Comparison of ENCODE assay signal across 8 mouse cellular contexts in genomic region chr5:144964872-144965638, GRCm38 (mm10). TPM values are rescaled to one million over a fixed set of nuclear protein-coding genes. Genes with fewer than 3 reads are reported as not detected.
DNase-seq lines count a peak whose midpoint lies in the region; ATAC-seq and TF ChIP-seq lines count a peak whose summit lies in the region.

No protein-coding gene starts in this region.

- H3K27me3 ChIP-seq in hindbrain, embryonic 15.5 days = peaks cover 4% of the 10 kb centered on the region; the same call in 1 of the 2 replicates

- H3K27ac ChIP-seq in hindbrain, embryonic 15.5 days (replicated peaks) = peak overlapping the region; percentile 91
- peak overlapping the region; percentile 80 for H3K27ac ChIP-seq in left cerebral cortex, adult 2 months

- WGBS in hindbrain, embryonic 15.5 days = 1% methylated on average over 22 of the region's 56 CpGs

- no peak for TF ChIP-seq CTCF in left cerebral cortex, adult 2 months (IDR thresholded peaks at IDR 0.05)

- H3K36me3 ChIP-seq in hindbrain, embryonic 15.5 days = no peaks in the 10 kb centered on the region

- H3K4me1 ChIP-seq in hindbrain, embryonic 15.5 days (replicated peaks) = peaks cover 44% of the 10 kb centered on the region

- ATAC-seq in hindbrain, embryonic 15.5 days (ENCODE audit: low FRiP score, low read depth) = peak; percentile 72
- peak; percentile 80 for ATAC-seq in megakaryocyte, adult 5-6 weeks (ENCODE audit: poor library complexity, severe bottlenecking)

- peak overlapping the region; percentile 80 for H3K4me2 ChIP-seq in hindbrain, embryonic 15.5 days

- peak; percentile 98 for DNase-seq in ZHBTc4 (ENCODE audit: low read depth, low spot score)
- DNase-seq in cerebellum, postnatal 36 days = peak; percentile 66 to 74
- DNase-seq in frontal cortex, postnatal 36 days (ENCODE audit: low spot score in 2 of 2) = peak; percentile 70 to 76
- DNase-seq in left cerebral cortex, adult 2 months (ENCODE audit: extremely low spot score in 1 of 2, low spot score in 2 of 2) = peak; percentile 72 to 79
- peak; percentile 79 for DNase-seq in right cerebral cortex, adult 18-20 months
- peak; percentile 64 for DNase-seq in urinary bladder, adult 2 months (ENCODE audit: low spot score)

- no peaks in the 10 kb centered on the region for H3K9me3 ChIP-seq in hindbrain, embryonic 15.5 days

- intact Hi-C loops in left cerebral cortex, adult 2 months (cut with DNase I) = loop anchor here (1.0 to 5.0 kb wide), 3 partner anchors 51 to 88 kb away; no protein-coding TSS in a partner anchor

- H3K9ac ChIP-seq in hindbrain, embryonic 15.5 days = peak overlapping the region; percentile 97

- peak overlapping the region; percentile 98 for H3K4me3 ChIP-seq in hindbrain, embryonic 15.5 days
- H3K4me3 ChIP-seq in left cerebral cortex, adult 2 months = peak overlapping the region; percentile 77

RNA-seq across cellular contexts. Expression of gene Smurf1, which starts 0.6 kb away (rescaled TPM):
- polyA plus RNA-seq in hindbrain, embryonic 15.5 days (2015; fragmentation: Nextera tagmentation; extraction: Ambion mirVana) = 33.9 and 36.0 TPM in 2 replicates
- total RNA-seq in left cerebral cortex, adult 2 months (2021) = 10 to 100 TPM; 35.2 to 40.7 TPM
- total RNA-seq in megakaryocyte, adult 5-6 weeks (2015) = 4.7 and 5.1 TPM in 2 replicates
- total RNA-seq in megakaryocyte, adult 5-6 weeks (2017) = 6.7 and 6.9 TPM in 2 replicates
- 23.2 and 27.5 TPM in 2 replicates for polyA plus RNA-seq in urinary bladder, adult 2 months (2012; rRNA removed)

Comparison
In these comparisons a context has a peak if more than half of its experiments do, and no peak if none do; other contexts are left out.
1. Peak in every context shown above with its lines: DNase-seq, ATAC-seq, H3K4me3 ChIP-seq and H3K27ac ChIP-seq.
2. RNA of gene Smurf1, which starts 0.6 kb away (total RNA-seq): 35.2 to 40.7 TPM in left cerebral cortex, adult 2 months; 4.7 to 6.9 TPM in megakaryocyte, adult 5-6 weeks; every median in the first group is over 4 times any median in the second.